Mouse (Mus musculus): ENCODE data around the gene 1700042G07Rik.

The 1700042G07Rik gene

DNA sequence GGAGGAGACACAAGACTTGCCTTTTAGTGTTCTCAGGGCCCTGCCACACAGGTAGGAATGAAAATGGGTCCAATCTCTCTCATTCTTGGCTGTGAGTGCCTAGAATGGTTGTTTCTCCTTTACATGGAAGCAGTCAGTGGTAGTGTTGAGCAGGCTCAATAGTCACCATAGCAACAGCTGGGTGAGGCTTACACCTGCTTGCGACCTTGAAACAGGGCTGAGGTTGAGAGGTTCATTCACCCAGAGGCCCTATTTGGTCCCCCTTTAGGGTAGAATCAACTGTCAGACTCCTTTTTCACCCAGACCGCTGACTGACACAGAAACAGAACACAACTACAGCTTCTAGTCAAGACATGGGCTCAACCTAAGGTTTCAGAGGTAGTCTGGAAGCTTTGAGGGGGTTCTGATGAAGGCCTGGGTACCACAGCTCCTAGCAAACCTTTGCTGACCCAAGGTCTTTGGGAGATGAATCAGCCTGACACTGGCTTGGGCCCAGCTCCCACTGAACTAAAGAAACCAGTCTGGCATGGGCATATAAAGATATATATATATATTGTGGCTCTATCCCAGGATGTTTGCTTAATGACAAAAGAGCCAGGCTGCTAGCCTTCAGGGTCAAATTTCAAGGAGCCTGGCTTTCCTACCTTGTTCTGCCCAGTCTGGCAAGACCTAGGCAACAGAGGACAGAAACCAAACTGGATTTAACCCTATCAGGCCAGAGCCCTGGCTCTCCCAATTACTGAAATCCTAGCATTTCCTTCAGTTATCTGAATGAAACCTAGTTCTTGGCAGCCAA, 8.2 kb upstream of the 1700042G07Rik start:
- no peak for DNase-seq

- no peak for DNase-seq
These were observed 7.3 kb upstream of the 1700042G07Rik start for GRCm38 (mm10) chr4:116165708-116166407.

GRCm38 (mm10) chr4:116167404-116167803, 5.8 kb upstream of the 1700042G07Rik start, which contains the start of gene Tspan1:
Gene Tspan1, minus strand, starts transcription at chr4:116167601.
- DNase-seq: peak; percentile 65

DNA sequence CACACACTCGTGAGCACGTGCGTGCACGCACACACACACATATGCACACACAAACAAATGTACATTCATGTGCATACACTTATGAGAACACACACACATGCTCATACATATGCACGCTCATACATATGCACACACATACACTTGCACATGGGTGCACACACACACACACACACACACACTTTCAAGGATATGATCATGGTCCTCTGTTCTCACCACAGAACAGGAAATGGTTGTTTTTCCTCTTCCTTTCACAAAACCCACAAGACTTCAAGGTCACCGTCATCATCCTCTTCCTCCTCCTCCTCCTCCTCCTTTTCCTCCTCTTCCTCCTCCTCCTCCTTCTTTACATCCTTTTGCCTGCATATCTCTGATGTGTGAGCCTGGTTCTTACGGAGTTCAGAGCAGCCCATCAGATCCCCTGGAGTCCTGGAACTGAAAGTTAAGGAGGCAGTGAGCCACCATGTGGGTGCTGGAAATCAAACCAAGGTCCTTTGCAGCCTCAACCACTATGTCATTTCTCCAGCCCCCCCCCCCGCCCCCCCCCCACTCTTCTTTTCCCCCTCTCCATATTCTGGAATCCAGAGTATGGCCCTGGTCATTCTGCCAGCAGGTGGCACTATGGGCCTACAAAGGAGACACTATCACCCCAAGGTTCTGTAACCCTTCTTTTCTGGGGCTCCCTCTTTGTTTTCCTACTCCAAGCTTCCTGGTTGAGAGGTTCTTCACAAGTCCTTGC, 4.4 kb upstream of the 1700042G07Rik start:
- peak; percentile 76 for DNase-seq

GRCm38 (mm10) chr4:116169353-116169672, 3.9 kb upstream of the 1700042G07Rik start:
- DNase-seq: no peak

DNA sequence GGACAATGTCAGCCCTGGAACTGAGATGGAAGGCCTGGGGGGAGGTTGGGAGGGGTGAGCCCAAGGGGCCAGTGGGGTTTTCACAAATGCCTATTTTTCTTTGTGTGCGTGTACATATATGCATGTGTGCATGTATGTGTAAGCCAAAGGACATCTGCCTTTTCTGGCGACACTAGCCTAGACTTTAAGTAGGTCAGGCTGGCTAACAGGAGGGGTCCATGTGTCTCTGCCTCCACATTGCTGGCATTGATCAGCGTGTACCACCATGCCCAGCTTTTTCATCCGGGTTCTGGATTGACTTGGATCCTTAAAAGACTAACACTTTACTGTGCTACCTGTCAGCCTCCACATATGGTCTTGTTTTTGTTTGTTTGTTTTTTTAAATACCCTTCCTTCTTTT, 580 bp downstream of the 1700042G07Rik start:
- DNase-seq: no peak

GRCm38 (mm10) chr4:116174466-116175116, 1.4 kb downstream of the 1700042G07Rik start:
- peak; percentile 72 for DNase-seq

DNA sequence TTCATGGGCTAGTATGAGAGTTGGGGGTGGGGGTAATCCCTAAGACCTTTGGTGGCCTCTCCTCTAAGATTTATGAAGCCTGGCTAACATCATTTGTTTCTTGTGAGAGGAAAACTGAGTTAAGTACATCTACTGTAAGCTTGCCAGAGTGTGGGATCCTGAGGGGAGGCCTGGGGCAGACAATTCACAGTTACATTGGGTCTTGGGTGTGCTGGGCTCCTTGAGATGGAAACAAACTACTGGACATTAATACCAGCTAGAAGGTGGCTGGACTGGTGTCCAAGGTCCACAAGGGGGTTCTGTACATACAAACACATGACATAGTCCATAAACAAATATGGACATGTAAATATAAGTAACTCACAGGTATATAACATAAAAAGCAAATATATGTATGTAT, 2.0 kb downstream of the 1700042G07Rik start:
- no peak for DNase-seq

DNA sequence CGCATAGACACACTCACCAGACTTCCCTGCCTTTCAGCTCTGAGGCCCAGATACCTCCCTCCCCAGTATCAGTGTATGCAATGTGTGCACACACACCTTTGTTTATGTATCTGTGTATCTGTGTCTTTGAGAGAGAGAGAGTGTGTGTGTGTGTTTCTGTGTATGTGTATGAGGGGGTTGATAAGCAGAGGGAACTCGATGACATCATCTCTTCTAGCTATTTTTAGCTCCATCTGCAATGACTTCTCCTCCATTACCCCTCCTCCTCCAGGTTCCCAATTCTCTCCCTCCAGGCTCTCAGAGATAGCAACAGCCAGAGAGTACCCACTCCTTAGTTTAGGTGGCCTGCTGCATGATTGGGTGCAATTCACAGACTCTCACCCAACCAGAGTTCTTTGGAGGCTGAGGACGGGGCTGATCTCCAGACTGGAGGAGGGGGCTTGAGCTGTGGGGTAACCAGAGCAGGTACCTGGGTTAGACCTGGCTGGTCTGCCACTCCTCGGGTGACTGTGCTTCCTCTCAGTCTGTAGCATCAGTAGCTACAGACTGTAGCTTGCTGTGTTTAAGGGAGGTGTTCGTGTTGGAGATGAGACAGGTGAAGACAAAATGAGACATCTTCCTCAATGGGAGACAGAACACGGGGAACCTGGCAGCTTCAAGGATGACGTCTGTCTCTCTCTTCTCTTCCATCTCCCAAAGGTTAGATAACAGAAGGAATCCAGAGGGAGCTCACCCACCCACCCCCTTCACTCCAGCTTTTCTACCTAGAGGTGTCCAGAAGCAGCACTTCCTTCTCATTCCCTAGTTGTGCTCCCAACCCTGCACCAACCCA, 2.8 kb downstream of the 1700042G07Rik start:
- DNase-seq: no peak

- DNase-seq: peak; percentile 83
These were observed 3.4 kb downstream of the 1700042G07Rik start for GRCm38 (mm10) chr4:116176543-116176988.

GRCm38 (mm10) chr4:116177140-116177539, 4.0 kb downstream of the 1700042G07Rik start:
- peak; percentile 86 for DNase-seq

GRCm38 (mm10) chr4:116182079-116182478, 8.9 kb downstream of the 1700042G07Rik start:
- no peak for DNase-seq

GRCm38 (mm10) chr4:116182745-116183144, 9.6 kb downstream of the 1700042G07Rik start:
- peak; percentile 44 for DNase-seq

DNA sequence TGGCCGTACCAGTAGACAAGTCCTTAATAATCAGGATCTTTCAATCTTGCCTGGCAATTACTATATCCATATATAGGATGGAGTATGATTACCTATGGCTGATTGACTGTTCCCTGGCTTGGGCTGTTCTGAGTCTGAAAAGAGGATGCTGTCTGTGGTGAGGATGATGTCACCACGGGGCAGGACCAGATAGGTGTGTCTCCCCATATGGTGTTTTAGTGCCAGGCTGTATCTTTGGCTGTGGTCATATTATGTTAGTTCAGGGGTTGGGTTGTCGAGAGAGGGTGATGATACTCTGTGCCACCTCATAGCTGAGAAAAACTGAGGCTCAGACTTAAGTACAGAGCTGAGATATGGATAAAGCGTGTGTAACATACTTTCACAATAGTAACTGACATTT, 11.9 kb downstream of the 1700042G07Rik start:
- DNase-seq: no peak

DNA sequence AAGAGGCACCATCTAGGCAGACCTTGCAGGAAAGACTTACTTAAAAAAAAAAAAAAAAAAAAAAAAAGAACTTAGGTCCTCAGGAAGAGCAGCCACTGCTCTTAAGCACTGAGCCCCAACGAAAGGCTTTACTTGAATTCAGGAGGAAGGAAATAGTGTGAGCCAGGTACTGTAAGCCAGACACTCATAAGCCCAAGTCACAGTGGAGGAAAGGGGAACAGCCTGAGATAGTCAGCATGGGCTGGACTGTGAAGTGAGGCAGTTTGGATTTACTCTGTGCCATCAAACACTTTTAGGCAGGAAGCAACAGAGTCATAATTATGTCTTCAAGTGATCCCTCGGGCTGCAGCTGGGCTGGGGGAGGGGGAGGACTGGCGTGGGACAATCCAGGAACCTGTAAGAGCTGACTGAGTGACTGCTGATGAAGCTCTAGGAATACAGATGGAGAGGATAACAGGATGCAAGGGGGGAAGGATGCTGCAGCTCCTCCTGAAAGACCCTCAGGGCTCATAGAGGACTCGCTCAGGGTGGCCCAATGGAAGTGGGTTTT, 19.2 kb downstream of the 1700042G07Rik start:
- DNase-seq: peak; percentile 20

DNA sequence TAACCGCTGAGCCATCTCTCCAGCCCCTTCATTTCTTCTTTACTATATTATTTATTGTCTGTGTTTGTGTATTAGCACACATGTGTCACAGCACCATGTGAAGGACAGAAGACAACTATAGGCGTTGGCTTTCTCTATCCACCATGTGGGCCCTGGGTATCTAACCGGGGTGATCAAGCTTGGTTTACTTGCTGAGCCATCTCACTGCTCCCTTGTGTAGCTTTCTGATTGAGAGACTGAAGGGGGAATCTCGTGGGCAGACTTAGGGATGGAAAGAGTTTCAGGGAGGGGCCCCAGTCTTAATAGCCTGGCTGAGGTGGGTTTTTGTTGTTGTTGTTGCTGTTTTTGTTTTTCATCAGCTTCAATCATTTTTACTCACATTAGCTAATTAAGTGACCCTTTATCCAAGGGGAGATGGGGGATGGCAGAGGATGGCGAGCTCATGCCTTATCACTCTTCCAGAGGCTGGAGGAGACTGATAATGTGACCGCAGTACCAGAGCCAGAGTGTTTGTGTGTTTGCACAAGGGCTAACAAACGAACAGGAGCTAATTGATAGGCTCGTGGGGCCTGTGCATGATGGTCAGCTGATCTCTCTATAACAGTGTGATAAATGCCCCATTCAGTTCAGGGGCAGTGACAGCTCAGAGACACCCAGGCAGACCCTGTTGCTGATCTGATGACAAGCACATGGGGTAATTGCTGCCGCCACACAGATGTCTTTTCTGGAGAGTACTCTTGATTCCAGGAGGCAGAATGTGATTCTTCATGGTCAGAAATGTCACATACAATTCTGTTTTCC, 20.6 kb downstream of the 1700042G07Rik start:
- DNase-seq: no peak

DNA sequence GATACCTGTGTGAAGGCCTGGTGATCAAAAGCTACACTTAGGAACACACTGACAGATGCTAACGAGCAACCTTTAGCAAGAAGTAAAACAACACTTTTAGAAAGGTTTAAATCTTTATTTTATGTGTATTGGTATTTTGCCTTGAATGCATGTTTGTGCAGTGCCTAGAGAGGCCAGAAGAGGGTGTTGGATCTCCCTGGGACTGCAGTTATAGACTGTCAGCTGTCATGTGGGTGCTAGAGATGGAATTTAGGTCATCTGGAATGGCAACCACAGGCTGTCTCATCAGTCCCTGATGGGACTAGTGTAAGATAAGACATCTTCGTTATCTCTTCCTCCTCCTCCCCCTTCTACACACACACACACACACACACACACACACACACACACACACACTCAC, 25.2 kb downstream of the 1700042G07Rik start:
- DNase-seq: no peak

- DNase-seq: no peak
These were observed 31.2 kb downstream of the 1700042G07Rik start for GRCm38 (mm10) chr4:116204422-116204821.

- no peak for DNase-seq
These were observed 33.4 kb downstream of the 1700042G07Rik start for GRCm38 (mm10) chr4:116206531-116206930.

GRCm38 (mm10) chr4:116208891-116209290, 35.7 kb downstream of the 1700042G07Rik start:
- DNase-seq: no peak

Measured in kidney, adult 9 months (tissue).